Mouse (Mus musculus): ENCODE results near the gene Insyn1. TPM values are rescaled to one million over a fixed set of nuclear protein-coding genes. Genes with fewer than 3 reads are reported as not detected.

Gene Insyn1
- total and polyA plus RNA-seq, 3 experiments = 2.4 to 5.5 (median 2.5) TPM

DNA sequence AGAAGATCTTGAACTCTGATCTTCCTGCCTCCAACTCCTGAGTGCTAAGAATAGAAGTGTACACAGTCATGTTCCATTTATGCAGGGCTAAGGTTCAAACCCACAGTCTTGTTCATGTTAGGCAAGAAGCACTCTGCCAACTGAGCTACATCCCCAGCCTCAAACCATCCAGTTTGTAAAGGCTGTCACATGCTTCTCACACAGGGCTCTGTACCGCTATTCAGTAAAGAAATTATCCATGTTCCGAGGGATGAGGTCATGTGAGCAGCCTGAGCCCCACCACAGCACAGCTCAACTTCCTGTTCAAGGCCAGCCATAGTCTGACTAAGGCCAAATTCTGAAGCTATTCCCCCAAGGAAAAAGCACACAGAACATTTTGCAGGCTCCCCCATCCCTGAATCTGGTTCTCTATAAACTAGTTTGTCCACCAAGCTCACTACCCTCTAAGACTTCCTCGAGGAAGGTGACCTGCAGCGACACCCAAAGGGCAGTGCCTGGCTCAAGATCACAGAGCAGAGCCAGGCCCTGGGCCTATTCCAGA lies 33.5 kb downstream of the Insyn1 start:
- Histone ChIP-seq H3K27me3 (replicated peaks) (no peaks in the 10 kb centered on the region), H3K9ac (ENCODE audit: insufficient read depth, low read depth) (no peak overlapping the region), H3K36me3 (replicated peaks in 1 of 2; ENCODE audit: control insufficient read depth in 1 of 2, insufficient read depth in 1 of 2, low read length in 1 of 2) (no peaks in the 10 kb centered on the region), H3K79me2 (replicated peaks; ENCODE audit: control insufficient read depth, extremely low read depth, insufficient read depth, poor library complexity, severe bottlenecking) (no peaks in the 10 kb centered on the region), H3K4me3 (replicated peaks in 1 of 3; ENCODE audit: low read depth in 2 of 3, low read length in 2 of 3, poor library complexity in 1 of 3) (no peak overlapping the region), H3K4me2 (ENCODE audit: insufficient read depth, low read depth, poor library complexity, severe bottlenecking) (no peak overlapping the region), H3K9me3 (replicated peaks; ENCODE audit: low read length) (no peaks in the 10 kb centered on the region), H3K4me1 (ENCODE audit: control insufficient read depth in 1 of 2, insufficient read depth in 2 of 2) (peaks cover 17 to 52% of the 10 kb centered on the region in 2 experiments), H3K27ac (ENCODE audit: insufficient read depth, low read depth) (no peak overlapping the region)
- no peak for DNase-seq (ENCODE audit: extremely low read depth)
- in situ Hi-C loops (cut with MboI; ENCODE audit: low pct_ligation_motif_present, low pct_unique_long_range_greater_than_20kb, low sequenced_read_pairs) (no loop called here), dilution Hi-C loops (cut with MboI; ENCODE audit: extremely low pct_ligation_motif_present, extremely low pct_unique_long_range_greater_than_20kb, low sequenced_read_pairs) (no loop called here)
- TF ChIP-seq CTCF (conservative IDR thresholded peaks at IDR 0.05 in 1 of 2, IDR thresholded peaks at IDR 0.05 in 1 of 2; ENCODE audit: low read depth in 2 of 2, low read length in 2 of 2) = peak in 1 of 2 experiments; percentile 13; a peak in 1 of 4 replicates
- no peak for TF ChIP-seq MAZ (IDR thresholded peaks at IDR 0.05; ENCODE audit: low read depth, low read length)
- TF ChIP-seq BHLHE40 (IDR thresholded peaks at IDR 0.05; ENCODE audit: low read depth, low read length) = 0 out of 2 replicates have a peak, but pooled peaks have one; percentile 17

DNA sequence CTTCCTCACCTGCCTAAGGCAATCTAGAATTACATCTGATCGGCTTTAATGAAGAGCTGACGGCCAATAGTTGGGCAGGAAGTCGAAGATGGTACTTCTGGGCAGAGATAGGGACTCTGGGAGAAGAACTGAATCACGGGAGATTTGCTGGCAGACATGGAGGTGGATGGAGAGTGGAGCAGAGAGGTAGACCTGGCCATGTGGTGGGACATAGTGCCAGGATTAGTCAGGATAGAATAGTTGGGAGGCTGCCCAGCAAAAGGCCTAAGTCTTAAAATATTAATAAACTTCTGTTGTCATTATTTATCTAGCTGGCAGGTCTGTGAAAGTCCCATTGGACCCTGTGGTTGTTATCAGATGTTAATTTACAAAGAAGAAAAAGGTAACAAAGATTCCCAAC lies 36.7 kb downstream of the Insyn1 start:
- H3K27me3 ChIP-seq (replicated peaks) = no peaks in the 10 kb centered on the region
- no peak overlapping the region for H3K4me2 ChIP-seq (ENCODE audit: insufficient read depth, low read depth, poor library complexity, severe bottlenecking)
- dilution Hi-C loops (cut with MboI; ENCODE audit: extremely low pct_ligation_motif_present, extremely low pct_unique_long_range_greater_than_20kb, low sequenced_read_pairs) (no loop called here), in situ Hi-C loops (cut with MboI; ENCODE audit: low pct_ligation_motif_present, low pct_unique_long_range_greater_than_20kb, low sequenced_read_pairs) (no loop called here)
- no peak overlapping the region for H3K4me3 ChIP-seq (replicated peaks in 1 of 3; ENCODE audit: low read depth in 2 of 3, low read length in 2 of 3, poor library complexity in 1 of 3)
- H3K79me2 ChIP-seq (replicated peaks; ENCODE audit: control insufficient read depth, extremely low read depth, insufficient read depth, poor library complexity, severe bottlenecking) = no peaks in the 10 kb centered on the region
- H3K27ac ChIP-seq (ENCODE audit: insufficient read depth, low read depth) = no peak overlapping the region
- no peaks in the 10 kb centered on the region for H3K36me3 ChIP-seq (replicated peaks in 1 of 2; ENCODE audit: control insufficient read depth in 1 of 2, insufficient read depth in 1 of 2, low read length in 1 of 2)
- TF ChIP-seq CHD2 (IDR thresholded peaks at IDR 0.05; ENCODE audit: low read length) (no peak), ELF1 (IDR thresholded peaks at IDR 0.05; ENCODE audit: low read depth, low read length) (no peak), SIN3A (IDR thresholded peaks at IDR 0.05; ENCODE audit: low read length) (no peak), E2F4 (IDR thresholded peaks at IDR 0.05; ENCODE audit: insufficient replicate concordance, low read depth, low read length) (no peak), MAFK (IDR thresholded peaks at IDR 0.05; ENCODE audit: insufficient replicate concordance, low read length) (no peak), TCF12 (IDR thresholded peaks at IDR 0.05; ENCODE audit: low read depth, low read length) (no peak), KAT2A (IDR thresholded peaks at IDR 0.05; ENCODE audit: insufficient replicate concordance, low read length) (no peak), TBP (conservative IDR thresholded peaks at IDR 0.05; ENCODE audit: low read depth, low read length) (no peak), ETS1 (conservative IDR thresholded peaks at IDR 0.05; ENCODE audit: low read depth, low read length) (no peak), POLR2A (IDR thresholded peaks at IDR 0.05; ENCODE audit: low read depth, low read length) (no peak), BHLHE40 (IDR thresholded peaks at IDR 0.05; ENCODE audit: low read depth, low read length) (no peak), SMC3 (IDR thresholded peaks at IDR 0.05; ENCODE audit: low read depth, low read length) (no peak), HCFC1 (IDR thresholded peaks at IDR 0.05; ENCODE audit: low read depth, low read length) (no peak), MAZ (IDR thresholded peaks at IDR 0.05; ENCODE audit: low read depth, low read length) (no peak), NELFE (IDR thresholded peaks at IDR 0.05; ENCODE audit: low read depth, low read length) (no peak), UBTF (IDR thresholded peaks at IDR 0.05; ENCODE audit: low read depth, low read length) (no peak)
- H3K4me1 ChIP-seq (ENCODE audit: control insufficient read depth in 1 of 2, insufficient read depth in 2 of 2) = peaks cover 6 to 34% of the 10 kb centered on the region in 2 experiments
- no peak overlapping the region for H3K9ac ChIP-seq (ENCODE audit: insufficient read depth, low read depth)
- H3K9me3 ChIP-seq (replicated peaks; ENCODE audit: low read length) = no peaks in the 10 kb centered on the region
- no peak for DNase-seq (ENCODE audit: extremely low read depth)

Data from CH12.LX (cell line).